Mouse (Mus musculus) adrenal gland, postnatal 25 days (tissue): ENCODE data around the gene Fxyd3. TPM values are rescaled to one million over a fixed set of nuclear protein-coding genes. Genes with fewer than 3 reads are reported as not detected.

Experiments used
- DNase-seq: peaks from one replicate; pipeline ENCODE4 v3.0.0; 2021; ENCODE audit warnings: mixed read lengths
- total RNA-seq: library from RNA; stranded (reverse); gene quantifications from 2 replicates; pipeline ENCODE4 v1.2.3, GENCODE M21; 2021

Gene Fxyd3
- total RNA-seq, 1 experiment from 2014 or later, result 0.73 TPM

DNA sequence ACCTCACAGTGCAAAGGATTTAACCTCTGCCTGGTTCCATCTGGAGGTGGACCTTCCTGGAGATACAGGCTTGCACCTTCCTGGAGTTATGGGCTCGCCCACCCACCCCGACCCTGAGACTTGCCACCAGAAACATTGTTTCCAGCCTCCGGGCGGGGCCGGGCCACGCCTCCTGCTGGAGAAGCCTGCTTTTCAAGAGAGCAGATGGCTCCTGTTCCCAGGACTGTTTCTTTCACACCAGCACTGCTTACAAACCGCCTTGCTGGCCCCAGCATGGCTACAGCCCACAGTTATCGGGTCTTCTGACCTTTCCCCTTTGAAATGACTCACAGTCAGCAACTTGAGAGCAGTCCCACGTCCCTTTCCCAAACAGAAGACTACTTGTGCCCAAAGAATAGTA lies 4.2 kb downstream of the Fxyd3 start:
- no peak for DNase-seq

DNA sequence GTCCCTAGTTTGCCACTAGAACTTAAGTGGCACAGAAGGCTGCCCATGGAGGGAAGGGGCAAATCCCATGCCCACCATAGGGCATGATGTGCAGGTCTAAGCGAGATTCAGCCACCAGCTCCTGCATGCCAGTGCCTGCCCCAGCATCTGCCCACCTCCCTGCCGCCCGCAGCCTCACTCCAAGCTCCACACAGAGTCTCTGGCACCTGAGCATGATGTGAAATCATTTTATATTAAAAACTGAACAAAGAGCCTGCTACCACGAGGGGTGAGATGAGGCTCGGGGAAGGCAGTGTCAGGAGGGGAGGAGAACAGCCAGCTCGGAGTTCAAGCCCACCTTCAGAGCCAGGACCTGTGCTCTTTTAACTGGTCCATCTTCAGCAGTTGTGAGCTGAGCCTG lies 6.2 kb downstream of the Fxyd3 start:
- no peak for DNase-seq

DNA sequence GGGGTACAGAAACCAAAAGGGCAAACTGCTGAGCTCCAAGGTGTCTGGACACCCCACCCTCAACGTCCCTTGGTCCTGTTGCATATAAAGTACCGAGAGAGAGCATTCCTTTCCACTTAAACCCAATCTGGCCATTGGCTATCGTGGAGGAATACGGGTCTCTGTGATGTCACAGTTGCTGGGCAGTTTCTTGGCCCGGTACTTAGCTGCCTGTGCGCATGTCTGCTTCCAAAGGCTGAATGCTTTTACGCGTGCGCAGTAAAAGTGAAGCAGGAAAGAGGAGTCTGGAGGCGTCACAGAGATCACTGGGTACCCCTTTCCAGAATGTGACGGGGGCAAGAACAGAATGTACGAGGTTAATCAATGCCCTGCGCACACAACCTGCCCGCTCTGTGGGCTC lies 7.0 kb downstream of the Fxyd3 start:
- no peak for DNase-seq

DNA sequence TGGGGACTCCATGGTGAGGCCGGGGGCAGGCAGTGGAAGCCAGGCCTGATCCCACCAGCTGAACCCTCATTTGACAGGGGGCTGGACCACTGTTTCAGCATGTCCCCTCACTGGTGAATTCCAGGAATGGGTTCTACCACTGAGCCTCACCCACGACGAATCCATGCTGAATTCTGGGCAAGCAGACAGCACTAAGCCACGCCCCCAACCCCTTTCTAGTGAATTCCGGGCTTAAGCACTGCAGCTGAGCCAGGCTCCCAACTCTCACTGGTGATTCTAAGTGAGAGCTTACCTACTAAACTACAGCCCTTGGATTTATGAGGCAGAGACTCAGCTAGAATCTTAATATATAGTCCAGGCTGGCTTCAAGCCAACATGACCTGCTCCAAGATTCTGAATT lies 8.7 kb downstream of the Fxyd3 start:
- no peak for DNase-seq

DNA sequence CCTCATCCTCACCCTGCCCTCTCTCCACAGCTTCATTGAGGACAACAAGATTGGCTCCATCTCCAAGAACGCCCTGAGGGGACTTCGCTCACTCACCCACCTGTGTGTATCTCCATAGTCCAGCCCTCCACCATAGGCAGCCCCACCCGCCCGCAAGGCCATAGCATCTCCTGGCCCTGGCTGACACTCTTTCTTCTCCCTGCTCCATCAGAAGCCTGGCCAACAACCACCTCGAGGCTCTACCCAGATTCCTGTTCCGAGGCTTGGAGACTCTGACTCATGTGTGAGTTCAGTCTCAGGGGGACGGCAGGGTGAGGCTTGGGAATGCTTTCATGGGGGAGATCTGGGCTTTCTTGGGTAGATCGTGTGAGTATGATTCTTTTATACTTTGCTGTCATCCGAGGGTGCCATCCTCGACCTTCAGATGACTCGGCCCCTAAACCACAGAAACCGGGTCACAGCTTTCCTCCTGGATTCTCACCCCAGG lies 13.4 kb downstream of the Fxyd3 start:
- no peak for DNase-seq

DNA sequence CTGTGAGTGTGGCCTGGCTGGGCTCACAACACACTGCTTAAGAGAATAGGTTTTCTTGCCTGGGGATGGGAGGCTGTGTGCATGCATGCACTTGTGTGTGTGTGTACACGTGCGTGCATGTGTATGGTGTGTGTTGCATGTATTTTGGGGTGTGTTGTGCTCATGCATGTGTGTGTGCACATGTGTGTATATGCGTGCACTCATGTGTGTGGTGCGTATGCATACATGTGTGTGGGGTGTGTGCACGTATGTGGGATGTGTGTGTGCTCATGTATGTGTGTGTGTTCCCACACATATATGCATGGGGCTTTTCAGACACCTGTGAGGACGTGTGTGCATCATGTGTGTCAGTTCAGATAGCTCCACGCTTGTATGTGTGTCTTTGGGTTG lies 15.9 kb downstream of the Fxyd3 start:
- DNase-seq, result no peak

DNA sequence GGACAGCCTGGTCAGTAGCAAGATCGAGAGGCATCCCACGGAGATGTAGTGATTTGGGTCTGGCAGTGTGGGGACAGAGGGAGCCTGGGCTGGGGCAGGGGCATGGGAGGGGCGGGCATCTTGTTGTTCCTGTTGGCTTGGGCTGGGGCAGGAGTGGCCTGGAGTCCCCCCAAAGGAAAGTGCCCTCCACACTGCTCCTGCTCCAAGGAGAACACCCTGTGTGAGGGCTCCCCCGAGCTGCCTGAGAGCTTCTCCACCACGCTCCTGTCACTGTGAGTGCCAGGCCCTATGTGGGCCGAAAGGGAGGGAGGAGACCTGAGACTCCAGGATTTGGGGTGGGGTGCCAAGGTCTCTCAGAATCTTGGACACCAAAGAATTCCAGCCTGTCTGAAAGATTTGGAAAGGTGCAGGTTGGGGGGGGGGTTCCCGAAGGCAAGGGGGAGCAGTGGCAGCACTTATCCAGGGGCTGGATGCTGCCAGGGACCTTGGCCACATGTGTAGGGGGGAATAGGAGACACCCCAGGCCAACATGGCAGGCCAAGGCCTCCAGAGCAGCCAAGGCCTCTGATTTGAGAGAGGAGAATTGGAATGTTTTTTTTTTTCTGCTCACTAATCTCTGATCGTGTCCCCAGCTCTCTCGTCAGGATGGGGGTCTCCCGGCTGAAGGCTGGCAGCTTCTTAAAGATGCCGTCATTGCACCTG lies 16.4 kb downstream of the Fxyd3 start:
- DNase-seq, result no peak

DNA sequence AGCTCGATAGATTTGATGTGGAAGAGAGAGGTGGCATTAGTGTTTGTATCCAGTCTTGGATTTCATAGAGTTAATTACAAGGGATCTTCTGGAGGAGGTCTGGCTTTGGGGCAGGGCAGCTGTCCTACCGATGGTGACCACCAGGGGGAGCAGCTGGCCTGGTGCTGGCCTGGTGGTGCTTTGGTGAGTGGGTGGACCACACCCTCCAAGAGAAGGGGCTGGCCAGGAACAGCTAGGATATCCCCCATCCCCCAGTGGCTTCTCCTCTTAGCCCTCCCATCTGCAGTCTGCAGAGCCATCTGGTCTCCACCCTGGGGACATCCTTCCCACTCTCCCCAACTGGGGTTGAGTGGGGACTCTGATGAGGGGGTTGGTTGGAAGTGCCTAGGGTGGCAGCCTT lies 17.4 kb downstream of the Fxyd3 start, which contains the start of gene Lgi4:
Lgi4 (plus strand) TSS at position 235 of the 400 bp plus-strand sequence.
- DNase-seq, result peak; percentile 83

DNA sequence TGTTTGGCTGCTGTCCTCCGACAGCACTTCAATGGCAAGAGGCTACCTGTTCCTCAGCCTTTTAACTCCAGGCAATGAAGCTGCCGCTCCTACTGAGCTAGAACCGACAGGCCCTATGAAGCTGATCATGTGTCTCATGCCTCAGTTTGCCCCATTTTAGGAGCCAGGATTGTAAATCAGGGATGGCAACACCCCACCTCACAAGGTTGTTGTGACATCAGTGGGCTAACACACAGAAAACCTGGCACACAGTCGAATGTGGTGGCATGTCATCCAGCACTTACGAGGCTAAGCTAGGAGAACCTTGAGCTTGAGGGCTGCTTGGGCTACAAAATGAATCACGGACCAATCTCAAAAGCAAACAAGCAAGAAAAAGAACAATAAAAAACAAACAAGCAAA lies 18.3 kb downstream of the Fxyd3 start:
- no peak for DNase-seq

DNA sequence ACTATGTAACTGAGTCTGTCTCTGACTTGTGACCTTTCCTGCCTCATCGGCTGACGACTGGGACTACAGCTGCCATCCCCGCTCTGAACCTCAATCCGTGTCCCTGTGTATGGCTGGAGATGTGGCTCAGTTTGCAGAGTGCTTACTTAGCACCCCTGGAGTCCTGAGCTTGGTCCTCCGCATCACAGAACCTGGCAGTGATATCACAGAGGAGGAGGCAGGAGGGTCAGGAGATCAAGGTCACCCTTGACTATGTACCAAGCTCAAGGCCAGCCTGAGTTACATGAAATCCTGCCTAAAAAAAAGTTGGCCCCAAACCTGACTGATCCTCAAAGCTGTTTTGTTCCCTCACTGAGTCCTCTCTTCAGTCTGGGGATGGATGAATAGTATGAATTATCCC lies 18.8 kb downstream of the Fxyd3 start:
- no peak for DNase-seq

DNA sequence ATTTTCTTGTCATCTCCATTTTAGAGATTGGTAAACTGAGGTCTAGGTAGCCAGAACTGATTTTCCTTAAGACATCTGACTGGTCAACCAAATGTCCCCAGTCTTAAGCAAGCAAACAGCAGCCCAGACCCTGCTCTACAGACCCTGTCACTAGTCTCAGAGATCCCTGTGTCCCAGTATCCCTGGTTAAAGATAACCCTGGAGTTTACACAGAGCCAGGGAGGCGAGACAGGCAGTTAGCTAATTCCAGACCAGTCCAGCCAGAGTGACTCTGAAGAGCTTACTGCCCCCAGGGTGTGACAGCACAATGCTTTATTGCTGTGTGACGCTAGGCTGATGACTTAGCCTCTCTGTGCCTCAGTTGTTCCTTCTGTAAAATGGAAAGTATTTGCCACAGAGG lies 19.4 kb downstream of the Fxyd3 start, which contains the start of gene Fxyd1:
Fxyd1 (minus strand) TSS at position 129 of the 400 bp plus-strand sequence.
- no peak for DNase-seq

DNA sequence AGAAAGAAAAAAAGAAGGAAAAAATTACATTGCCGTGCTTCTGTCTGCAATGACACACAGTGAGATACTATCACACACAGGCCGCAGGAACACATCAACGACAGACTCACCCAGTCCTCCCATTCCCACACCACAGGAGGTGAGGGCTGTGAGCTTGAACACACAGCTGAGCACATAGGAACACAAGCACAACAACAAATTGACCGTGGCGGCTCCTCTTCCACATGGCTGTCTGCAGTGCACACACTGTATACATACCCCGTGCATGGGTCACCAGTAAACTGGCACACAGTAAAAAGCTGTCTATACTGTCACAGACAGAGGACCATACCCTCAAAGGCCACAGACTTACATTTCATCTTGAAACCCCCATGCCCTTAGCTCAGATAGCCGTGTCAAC lies 20.1 kb downstream of the Fxyd3 start:
- DNase-seq, result no peak

DNA sequence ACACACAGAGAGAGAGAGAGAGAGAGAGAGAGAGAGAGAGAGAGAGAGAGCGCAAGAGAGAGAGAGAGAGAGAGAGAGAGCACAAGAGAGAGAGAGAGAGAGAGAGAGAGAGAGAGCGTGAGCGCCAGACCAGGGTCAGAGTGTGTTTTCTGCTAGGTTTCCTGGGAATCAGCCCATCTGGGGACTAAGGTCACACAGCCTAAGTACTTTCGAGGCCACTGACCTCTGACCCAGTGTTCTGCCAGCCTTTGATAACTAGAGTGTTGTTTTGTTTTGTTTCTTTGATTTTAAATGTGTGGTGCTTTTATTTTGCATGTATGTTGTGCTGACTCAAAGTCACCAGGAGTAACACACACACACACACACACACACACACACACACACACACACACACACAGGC lies 20.6 kb downstream of the Fxyd3 start:
- DNase-seq, result no peak

DNA sequence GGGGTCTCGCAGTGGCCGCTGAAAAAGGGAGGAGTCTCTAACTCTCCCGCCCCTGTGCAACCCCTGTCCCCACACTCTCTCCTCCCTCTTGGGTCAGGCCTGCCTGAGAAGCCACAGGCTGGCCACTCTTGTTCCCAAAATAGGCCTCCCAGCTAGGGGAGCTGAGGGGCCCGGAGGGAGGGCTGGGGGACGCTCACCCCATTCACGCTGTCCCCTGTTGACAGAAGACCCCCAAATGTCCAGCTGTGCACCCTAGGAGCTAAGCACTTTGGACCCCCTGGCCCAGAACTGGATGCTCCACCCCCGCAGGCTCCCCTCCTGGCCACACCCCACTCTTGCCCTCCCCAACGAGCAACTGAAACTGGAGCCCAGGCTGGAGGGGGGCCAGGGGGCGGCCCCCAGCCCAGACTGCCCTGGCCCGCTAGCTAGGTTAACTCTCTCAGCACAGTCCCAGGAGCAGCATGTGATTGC lies 21.1 kb downstream of the Fxyd3 start:
- peak; percentile 75 for DNase-seq

DNA sequence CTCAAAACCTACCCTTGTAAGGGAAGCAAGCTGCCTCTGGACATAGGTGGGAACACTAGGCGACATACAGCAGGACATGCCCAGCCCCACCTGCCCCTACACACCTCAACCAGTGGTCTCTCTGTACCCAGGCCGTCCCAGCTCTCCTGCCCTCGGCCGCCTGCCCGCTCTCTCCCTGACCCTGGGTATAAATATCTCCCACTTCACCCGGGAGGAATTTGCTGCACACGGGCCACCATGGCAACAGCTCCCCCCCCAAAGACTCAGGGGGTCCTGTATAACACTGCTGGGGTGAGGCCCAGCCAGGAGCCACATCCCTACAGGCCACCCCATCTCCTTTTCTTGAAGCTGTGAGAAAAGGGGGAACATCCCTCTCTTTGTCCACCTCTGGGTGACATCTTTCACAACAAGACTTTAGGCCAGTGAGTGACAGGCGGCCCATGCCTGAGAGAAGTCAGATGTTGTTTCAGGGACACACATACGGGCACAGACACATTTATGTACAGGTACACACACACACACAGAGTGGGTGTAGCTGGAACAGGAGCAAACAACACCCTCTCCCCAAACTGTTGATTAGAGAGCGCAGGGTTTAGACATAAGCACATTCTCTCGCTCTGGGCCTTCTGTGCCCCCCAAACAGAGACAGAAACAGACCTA lies 21.7 kb downstream of the Fxyd3 start:
- peak; percentile 39 for DNase-seq

DNA sequence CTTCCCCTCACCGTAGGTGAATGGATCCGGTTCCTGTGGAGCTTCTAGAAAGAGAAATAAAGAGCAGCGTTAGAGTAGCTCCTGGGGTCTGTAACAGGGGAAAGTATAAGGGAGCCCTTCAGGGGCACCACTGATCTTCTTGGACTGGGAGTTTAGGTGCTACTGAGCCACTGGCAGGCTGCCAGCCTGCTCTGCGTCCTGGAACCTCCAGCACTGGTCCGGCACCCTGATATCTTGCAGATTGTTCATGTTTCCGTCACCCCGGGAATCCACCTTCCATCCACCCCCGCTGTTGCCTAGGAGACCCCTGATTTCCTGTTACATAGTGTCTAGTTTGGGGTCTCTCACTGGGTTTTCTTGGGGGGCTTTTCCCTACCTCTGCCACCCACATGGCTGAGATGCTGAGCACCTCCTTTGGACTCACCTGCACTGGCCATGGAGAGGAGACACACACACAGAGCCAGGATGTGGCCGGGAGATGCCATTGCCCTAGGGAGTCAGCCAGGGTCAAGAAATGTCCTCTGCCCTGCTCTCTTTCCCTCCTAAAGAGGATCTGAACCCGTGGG lies 22.5 kb downstream of the Fxyd3 start:
- no peak for DNase-seq

DNA sequence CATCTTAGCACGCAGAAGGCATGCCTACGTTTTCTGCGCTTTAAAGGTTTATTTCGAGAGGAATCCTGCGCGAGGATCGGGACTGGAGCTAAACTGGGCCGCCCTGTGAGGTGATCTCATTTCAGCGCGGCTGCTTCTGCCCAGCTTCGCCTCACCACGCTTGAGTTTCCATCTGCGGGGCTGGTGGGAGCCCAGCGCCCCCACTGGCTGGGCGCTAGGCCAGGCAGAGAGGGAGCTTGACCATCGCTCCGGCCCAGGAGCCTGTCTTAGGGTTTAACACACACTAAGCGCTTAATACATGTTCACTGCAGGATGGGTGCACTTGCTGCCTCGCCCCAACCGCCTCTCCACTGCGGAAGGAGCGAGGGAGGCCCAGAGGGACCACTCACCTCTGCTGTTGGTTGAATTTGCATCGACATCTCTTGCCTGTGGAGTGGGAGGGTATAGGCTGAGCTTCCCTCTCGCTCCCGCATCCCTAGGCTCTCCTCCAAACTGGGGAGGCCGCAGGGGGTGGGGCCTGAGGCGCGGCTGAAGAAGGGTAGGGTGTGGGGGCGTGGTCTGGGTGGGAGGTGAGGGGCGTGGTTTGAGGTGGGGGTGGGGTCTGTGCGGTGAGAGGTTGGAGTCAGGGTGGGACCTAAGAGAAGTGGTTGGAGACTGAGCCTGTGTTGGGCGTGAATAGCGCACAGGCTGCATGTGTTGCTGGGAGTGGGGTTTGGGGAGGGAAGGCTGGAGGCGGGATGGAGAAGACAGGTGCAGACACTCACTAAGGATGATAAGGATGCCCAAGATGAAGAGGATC lies 23.7 kb downstream of the Fxyd3 start:
- no peak for DNase-seq

DNA sequence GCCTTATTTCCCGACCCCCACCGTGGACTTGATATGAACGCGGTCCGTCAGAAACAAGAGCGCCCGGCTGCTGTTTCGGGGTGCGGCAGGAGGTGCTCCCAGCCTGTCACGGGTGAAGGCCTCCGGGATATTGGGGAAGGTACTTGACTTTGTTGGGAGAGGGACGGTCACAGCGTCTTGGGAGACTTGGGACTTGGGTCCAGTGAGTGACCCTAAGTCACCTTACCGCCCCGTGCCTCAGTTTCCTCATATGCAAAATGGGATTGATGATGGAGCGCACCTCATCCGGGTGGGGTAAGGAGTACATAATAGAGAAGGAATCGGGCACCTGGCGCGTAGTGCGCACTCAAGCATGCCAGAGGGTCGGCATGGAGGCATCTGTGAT lies 24.3 kb downstream of the Fxyd3 start:
- no peak for DNase-seq

DNA sequence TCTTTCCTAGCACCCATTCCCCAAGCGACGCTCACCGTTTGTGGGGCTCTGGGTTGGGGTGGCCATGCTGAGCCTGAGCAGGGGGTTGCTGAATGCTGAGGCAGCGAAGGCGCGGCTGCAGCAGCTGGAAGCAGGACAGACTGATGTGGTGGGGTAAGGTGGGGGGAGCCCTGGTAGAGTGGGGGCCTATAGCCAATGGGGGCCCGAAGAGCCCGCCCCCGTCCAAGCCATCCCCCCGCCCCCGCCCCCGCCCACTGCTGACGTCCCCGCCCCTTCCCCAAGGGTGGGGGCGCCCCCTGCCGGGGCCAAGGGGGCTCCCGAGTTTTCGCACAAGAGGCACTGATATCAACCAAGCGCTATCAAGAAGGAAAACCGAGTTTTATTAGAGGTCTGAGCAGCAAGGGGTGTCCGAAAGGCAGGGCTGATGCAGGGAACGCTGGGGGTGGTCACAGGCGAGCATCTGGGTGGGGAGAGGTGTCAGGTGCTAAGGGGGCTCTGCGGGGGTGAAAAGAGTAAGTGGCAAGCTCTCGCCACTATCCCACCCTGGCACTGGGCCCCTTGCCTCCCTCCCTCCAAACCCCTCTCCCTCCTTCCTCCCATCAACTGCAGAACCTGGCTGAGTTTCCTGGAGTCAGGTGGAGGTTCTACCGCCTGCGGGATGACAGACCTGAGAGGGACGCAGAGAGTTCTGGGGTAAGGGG lies 25.0 kb downstream of the Fxyd3 start, which contains the start of gene Fxyd7:
Fxyd7 (minus strand) TSS at position 147 of the 701 bp plus-strand sequence.
- DNase-seq, result no peak

DNA sequence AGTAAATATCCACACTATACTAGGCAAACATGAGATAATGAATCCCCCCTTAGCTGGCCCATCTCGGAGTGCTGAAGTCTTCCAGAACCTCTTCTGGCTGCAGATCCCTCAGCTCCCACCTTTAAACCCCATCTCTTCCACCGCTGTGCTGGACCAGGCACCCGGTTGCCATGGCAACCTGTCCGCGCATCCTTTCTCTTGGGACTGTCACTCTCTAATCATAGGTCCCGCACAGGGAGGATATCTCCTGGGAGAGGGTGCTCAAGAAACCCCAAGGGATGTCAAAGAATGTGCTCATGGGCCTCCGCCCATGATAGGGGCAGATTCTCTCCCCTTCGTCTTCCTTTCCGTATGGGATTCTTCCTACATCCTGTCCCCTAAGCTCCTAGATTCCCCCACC lies 25.6 kb downstream of the Fxyd3 start:
- no peak for DNase-seq

DNA sequence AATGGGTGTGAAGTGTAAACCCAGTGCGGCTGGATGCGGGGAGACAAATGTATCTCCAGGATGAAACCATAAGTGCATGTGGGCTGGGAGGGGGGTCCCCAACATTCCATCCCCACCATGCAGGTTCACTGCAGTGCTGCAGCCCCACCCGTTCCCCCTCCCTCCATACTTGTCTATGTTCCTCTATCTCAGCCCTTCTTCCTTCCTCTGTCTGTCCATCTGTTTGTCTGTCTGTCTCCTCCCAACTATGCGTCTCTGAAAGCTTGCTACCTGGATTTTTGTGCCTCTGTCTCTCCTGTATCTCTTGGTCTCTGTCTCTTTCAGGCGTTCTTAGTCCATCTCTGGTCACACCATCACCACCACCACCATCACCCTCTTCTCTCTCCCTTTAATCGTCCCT lies 26.0 kb downstream of the Fxyd3 start:
- no peak for DNase-seq

DNA sequence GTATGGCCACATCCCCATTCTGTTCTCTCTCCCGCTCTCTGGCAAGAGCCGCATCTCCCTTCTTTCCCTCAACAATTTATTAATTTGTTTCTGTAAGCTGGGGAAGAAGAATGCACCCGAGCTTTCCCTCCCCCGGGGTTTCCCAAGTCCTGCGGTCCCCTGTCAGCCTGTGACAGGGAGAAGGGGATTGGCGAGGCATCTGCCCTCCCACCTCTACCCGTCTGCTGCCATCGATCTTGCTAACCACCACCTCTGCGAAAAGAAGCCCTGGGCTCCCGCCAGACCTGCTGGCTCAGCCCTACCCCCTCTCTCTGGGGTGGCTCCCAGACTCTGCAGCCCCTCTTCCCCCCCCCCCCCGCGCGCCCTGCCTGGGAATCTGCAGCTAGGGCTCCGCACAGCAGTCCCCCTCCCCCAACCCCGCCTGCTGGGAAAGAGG lies 26.6 kb downstream of the Fxyd3 start:
- no peak for DNase-seq
